Mouse (Mus musculus) embryo, embryonic 10.5 days (tissue): ENCODE data around the gene Mapk11.

Source experiments
- DNase-seq: peaks from one replicate; pipeline ENCODE4 v3.0.0-alpha.2; 2015; ENCODE audit warnings: low spot score

Mapk11 gene

DNA sequence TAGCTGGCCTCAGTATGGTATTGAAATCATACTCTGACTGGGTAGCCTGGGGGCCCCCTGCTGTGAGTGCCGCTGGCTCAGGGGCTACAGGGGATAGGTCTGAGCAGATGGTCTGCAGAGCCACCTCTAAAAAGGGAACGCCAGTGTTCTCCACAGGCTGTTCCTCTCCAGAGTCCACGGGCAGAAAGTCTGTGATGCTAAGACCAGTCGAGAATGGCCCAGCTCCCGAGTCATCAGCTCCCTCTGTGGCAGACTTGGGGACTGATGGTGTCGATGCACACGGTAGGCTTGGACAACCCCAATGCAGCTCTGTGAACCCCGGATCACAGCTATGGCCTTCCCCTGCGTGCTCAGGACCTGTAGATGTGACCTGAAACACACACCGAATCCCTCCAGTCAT is 45.5 kb downstream of the Mapk11 start:
- DNase-seq: no peak

DNA sequence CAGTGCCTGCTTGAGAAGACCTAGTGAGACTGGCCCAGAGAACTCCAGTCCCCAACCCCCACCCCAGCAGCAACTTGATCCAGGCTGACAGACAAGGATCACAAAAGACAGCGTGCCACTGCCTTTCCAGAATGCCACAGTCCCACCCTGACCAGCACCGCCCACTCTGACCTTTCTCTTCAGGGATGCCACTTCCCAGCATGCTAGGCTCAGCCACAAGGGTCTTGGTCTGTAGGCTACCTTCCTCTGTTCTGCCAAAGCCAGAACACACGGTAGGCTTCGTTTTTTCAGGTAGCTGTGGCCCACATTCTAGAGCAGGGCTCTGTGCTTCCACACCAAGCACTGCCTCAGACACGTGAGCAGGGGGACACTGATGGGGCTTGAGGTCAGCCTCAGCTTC is 46.8 kb downstream of the Mapk11 start:
- peak; percentile 17 for DNase-seq

DNA sequence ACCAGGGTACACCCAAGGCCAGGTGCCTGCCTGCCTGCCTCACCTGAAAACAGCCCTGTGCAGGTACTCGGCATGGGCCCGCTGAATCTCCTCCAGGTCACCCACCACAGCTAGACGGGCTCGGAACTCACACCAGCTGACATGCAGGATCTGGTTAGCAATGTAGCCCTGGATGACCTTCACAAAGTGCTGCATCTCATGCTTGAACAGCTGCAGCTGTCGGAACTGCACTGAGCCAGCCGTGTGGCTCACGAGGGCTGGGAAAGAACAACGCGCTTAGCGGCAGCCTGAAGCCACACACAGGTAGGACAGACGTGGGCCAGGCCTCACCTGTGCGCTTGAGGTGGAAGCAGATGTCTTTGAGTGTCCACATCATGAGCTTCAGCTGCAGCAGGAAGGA is 48.6 kb downstream of the Mapk11 start:
- no peak for DNase-seq

DNA sequence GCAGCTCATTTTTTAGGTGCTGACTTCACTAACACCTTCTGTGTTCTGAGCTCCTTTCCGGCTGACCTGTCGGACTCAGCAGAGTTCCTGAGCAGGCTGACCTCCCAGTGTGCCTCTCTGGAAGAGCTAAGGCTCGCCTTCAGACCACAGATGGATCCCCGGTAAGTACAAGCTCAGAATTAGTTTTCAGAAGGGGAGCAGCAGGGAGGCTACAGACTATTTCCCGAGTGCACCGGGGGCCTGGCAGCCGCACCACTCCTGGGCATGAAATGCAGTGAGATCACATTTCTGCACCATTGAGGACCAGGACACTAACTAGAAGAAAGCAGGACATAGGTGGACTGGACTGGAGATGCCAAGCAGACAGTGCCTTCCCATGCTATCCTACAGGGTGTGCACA is 50.8 kb downstream of the Mapk11 start:
- no peak for DNase-seq

DNA sequence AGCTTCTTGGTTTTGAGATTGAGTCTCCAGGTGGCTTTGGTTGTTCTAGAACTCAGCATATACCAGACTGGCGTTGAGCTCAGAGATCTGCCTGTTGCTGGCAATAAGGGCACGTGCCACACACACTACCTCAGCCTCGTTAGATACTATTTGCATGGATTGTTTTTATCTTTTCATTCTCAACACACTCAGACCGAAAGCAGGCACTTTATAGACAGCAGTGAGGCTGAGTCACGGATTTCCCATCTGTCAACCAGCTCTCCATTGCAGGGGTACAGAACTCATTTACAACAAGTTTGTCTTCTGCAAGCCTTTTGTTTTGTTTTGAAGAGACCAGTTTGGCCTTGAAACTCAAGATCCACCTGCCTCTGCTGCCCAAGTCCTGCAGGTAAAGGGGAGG is 52.0 kb downstream of the Mapk11 start:
- no peak for DNase-seq
